Mouse (Mus musculus) thymus, postnatal 10 days (tissue): Measurements from ENCODE around the gene Zranb3.

Experiments
- DNase-seq, 2 experiments: peaks; one replicate each; pipeline ENCODE4 v3.0.0; 2021; ENCODE audit warnings: low spot score in 2 of 2

Gene Zranb3

DNA sequence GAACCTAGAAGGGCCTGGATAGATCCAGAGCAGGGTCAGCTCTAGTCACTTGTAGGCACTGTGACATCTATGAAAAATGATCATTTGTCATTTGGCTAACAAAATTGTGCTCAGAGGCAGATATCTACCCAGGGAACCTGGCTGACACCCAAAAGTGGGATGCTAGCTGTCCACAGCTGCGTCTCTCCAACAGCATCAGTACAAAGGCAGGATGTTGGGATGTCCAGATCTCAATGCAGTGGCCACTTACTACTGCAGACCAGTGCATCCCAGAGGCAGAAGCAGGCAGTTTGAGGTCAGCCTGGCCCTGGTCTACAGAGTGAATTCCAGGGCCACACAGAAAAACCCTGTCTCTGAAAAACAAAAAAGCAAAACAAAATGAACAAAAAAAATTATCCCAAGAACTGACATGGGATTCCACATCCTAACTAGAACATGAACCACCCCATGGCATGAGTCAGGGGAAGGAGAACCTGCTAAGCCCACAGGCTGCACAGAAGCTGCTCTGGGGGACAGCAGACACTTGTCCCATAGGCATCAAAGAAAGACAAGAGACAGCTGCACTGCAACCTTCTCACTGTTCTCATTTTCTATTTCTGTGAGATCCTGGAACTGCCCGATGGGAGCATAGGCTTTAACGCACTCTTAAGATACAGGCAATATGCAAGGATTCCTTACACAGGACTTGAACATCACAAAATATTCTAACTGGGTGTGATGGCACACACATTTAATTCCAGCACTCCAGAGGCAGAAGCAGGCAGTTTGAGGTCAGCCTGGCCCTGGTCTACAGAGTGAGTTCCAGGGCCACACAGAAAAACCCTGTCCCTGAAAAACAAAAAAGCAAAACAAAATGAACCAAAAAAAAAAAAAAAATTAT, 156.9 kb downstream of the Zranb3 start:
- no peak for DNase-seq

- DNase-seq: no peak
Observed at GRCm38 (mm10) chr1:127943516-127943915, 159.3 kb downstream of the Zranb3 start.

DNA sequence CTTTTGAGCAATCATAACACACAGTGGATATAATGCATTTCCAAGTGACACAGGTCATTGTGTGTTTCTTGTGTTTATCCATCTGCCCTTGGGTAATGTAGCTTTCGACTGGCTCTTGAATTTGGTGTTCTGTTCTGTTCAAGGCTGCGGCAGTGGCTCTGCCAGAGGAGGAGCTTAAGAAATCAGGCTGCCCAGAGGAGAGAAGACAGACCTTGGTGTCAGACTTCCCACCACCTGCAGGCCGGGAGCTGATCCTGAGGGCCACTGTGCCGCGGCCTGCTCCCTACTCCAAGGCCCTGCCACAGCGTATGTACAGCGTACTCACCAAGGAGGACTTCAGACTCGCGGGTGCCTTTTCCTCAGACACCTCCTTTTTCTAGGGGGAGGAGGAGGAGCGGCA, 160.6 kb downstream of the Zranb3 start:
- DNase-seq: no peak

GRCm38 (mm10) chr1:127937277-127937676, 165.6 kb downstream of the Zranb3 start:
- no peak for DNase-seq

GRCm38 (mm10) chr1:127934322-127934721, 168.5 kb downstream of the Zranb3 start:
- no peak for DNase-seq

DNA sequence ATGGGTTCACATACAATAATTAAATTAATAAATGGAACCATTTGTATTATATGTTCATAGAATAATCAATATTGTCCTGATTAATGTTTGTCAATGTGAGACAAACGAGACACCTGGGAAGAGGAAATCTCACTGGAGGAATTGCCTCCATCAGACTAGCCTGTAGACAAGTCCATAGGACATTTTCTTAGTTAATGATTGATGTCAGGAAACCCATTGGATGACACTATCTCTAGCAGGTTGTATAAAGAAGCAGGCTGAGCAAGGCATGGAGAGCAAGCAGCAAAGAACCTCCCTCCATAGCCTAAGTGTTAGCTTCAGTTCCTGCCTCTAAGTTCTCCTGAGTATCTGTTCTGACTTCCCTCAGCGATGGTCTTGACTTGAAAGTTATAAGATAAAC, 169.4 kb downstream of the Zranb3 start:
- DNase-seq: no peak

- DNase-seq: no peak
Observed at GRCm38 (mm10) chr1:127915802-127916201, 187.0 kb downstream of the Zranb3 start.

DNA sequence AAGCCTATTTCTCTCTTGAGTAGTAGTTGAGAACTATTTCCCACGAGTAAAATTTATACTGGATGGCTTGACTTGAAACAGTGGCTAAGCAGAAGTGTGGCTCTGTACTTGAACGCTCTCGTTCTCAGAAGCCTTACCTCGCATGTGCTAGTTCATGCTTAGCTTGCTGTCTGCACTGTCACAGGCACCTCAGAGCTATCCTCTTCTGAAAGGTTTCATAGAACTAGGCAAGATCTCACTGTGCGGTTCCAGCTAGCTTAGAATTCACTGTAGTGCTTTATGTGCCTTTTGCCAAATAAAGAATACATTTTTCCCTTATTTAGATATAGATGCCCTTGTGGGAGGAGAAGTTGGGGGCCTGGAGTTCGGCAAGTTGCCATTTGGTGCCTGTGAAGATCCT, 187.5 kb downstream of the Zranb3 start:
- no peak for DNase-seq

GRCm38 (mm10) chr1:127913116-127913515, 189.7 kb downstream of the Zranb3 start:
- no peak for DNase-seq

- no peak for DNase-seq
Observed at GRCm38 (mm10) chr1:127904774-127905385, 198.0 kb downstream of the Zranb3 start.
